Mouse (Mus musculus): ENCODE measurements around the gene Gzmb. TPM values are rescaled to one million over a fixed set of nuclear protein-coding genes. Genes with fewer than 3 reads are reported as not detected.

Gzmb gene
- total RNA-seq, 4 experiments from 2014 or later = not detected

Other genes with a start within 250 kb of the Gzmb start
- gene Mcpt1, start 244.3 kb downstream of the Gzmb start, total RNA-seq (2022) = not detected
- not detected for gene Mcpt9, start 231.8 kb downstream of the Gzmb start, total RNA-seq (2022)
- not detected for gene Mcpt2, start 220.2 kb downstream of the Gzmb start, total RNA-seq (2022)
- gene Mcpt4, start 199.9 kb downstream of the Gzmb start, total RNA-seq (2022) = not detected
- gene Mcpt8, start 177.0 kb downstream of the Gzmb start, total RNA-seq (2022) = not detected
- not detected for gene Ctsg, start 159.7 kb downstream of the Gzmb start, total RNA-seq (2022)
- gene Gzme, start 141.6 kb downstream of the Gzmb start, total RNA-seq (2022) = not detected
- not detected for gene Gzmd, start 129.7 kb downstream of the Gzmb start, total RNA-seq (2022)
- not detected for gene Gzmg, start 102.7 kb downstream of the Gzmb start, total RNA-seq (2022)
- not detected for gene Gzmn, start 87.7 kb downstream of the Gzmb start, total RNA-seq (2022)
- gene Gzmf, start 50.8 kb downstream of the Gzmb start, total RNA-seq (2022) = not detected
- not detected for gene Gzmc, start 27.6 kb downstream of the Gzmb start, total RNA-seq (2022)
- gene Atp12a, start 102.8 kb upstream of the Gzmb start, total RNA-seq (2022) = under 1 TPM in 2 of 4 experiments, not detected in 2; 0.30 to 0.57 TPM
- gene Rnf17, start 140.3 kb upstream of the Gzmb start, total RNA-seq (2022) = 1 to 10 TPM in 3 of 4 experiments, under 1 TPM in 1; 0.94 to 1.9 (median 1.9) TPM